ENCODE assay signal across 8 mouse cellular contexts in the genomic region with DNA sequence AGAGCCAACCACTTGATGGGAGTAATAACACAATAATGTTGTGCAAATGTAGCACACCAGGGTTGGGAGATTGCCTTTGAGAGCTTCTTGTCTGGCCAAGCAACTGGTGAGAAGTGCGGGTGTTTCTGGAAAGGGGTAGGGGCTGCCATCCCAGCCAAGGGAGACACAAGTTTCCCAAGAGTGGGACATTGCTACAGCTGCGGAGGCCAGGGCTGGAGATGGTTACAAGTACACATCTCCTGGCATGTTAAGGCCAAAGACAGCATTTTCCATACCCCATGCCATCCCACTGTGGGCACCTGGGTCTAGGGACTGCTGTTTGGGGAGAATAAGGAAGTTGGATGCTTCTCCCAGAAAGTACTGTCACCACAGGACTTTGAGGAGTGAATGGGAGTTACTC. TPM values are rescaled to one million over a fixed set of nuclear protein-coding genes. Genes with fewer than 3 reads are reported as not detected.
A peak's percentile ranks its signal among the peaks of the same experiment; 100 is the strongest.
DNase-seq lines count a peak whose midpoint lies in the region; ATAC-seq lines count a peak whose summit lies in the region.

No protein-coding gene starts in this region.

- no peaks in the 10 kb centered on the region for H3K9me3 ChIP-seq in heart, embryonic 10.5 days
- no peaks in the 10 kb centered on the region for H3K9me3 ChIP-seq in heart, embryonic 12.5 days (replicated peaks)
- H3K9me3 ChIP-seq in midbrain, embryonic 10.5 days (replicated peaks), result no peaks in the 10 kb centered on the region
- H3K9me3 ChIP-seq in midbrain, embryonic 13.5 days, result no peaks in the 10 kb centered on the region
- H3K9me3 ChIP-seq in intestine, embryonic 16.5 days (ENCODE audit: control insufficient read depth, low read length), result no peaks in the 10 kb centered on the region
- no peaks in the 10 kb centered on the region for H3K9me3 ChIP-seq in neural tube, embryonic 15.5 days (replicated peaks)

- intact Hi-C loops in left cerebral cortex, postnatal 25 days (cut with DNase I), result no loop called here

- H3K4me1 ChIP-seq in heart, embryonic 10.5 days, result peaks cover 71% of the 10 kb centered on the region
- peaks cover 66% of the 10 kb centered on the region for H3K4me1 ChIP-seq in heart, embryonic 12.5 days (replicated peaks)
- H3K4me1 ChIP-seq in midbrain, embryonic 10.5 days, result peaks cover 75% of the 10 kb centered on the region
- H3K4me1 ChIP-seq in midbrain, embryonic 13.5 days (replicated peaks), result peaks cover 67% of the 10 kb centered on the region
- peaks cover 42% of the 10 kb centered on the region for H3K4me1 ChIP-seq in intestine, embryonic 16.5 days (ENCODE audit: control insufficient read depth, insufficient read depth, low read length)
- H3K4me1 ChIP-seq in neural tube, embryonic 15.5 days, result peaks cover 68% of the 10 kb centered on the region

- no peak overlapping the region for H3K4me3 ChIP-seq in heart, embryonic 10.5 days
- no peak overlapping the region for H3K4me3 ChIP-seq in heart, embryonic 12.5 days
- peak overlapping the region; percentile 28; the same call in 1 of the 2 replicates for H3K4me3 ChIP-seq in midbrain, embryonic 10.5 days
- H3K4me3 ChIP-seq in midbrain, embryonic 13.5 days (replicated peaks), result no peak overlapping the region
- H3K4me3 ChIP-seq in intestine, embryonic 16.5 days (ENCODE audit: low read length), result no peak overlapping the region
- no peak overlapping the region for H3K4me3 ChIP-seq in neural tube, embryonic 15.5 days (replicated peaks)

- 94% methylated on average over 2 of the region's 2 CpGs for WGBS in heart, embryonic 10.5 days
- 93% methylated on average over 2 of the region's 2 CpGs for WGBS in heart, embryonic 12.5 days
- WGBS in midbrain, embryonic 10.5 days, result 94% methylated on average over 2 of the region's 2 CpGs
- 91% methylated on average over 2 of the region's 2 CpGs for WGBS in midbrain, embryonic 13.5 days
- WGBS in intestine, embryonic 16.5 days, result 95% methylated on average over 2 of the region's 2 CpGs
- 92% methylated on average over 2 of the region's 2 CpGs for WGBS in neural tube, embryonic 15.5 days

- ATAC-seq in heart, embryonic 12.5 days (ENCODE audit: insufficient number of reproducible peaks, low FRiP score), result no peak
- no peak for ATAC-seq in midbrain, embryonic 13.5 days
- ATAC-seq in intestine, embryonic 16.5 days, result no peak
- ATAC-seq in neural tube, embryonic 15.5 days (ENCODE audit: low FRiP score), result no peak

- H3K27me3 ChIP-seq in heart, embryonic 10.5 days (ENCODE audit: insufficient read depth, poor library complexity, severe bottlenecking), result no peaks in the 10 kb centered on the region
- no peaks in the 10 kb centered on the region for H3K27me3 ChIP-seq in heart, embryonic 12.5 days (replicated peaks)
- H3K27me3 ChIP-seq in midbrain, embryonic 10.5 days (ENCODE audit: low read depth, poor library complexity, severe bottlenecking), result no peaks in the 10 kb centered on the region
- no peaks in the 10 kb centered on the region for H3K27me3 ChIP-seq in midbrain, embryonic 13.5 days
- H3K27me3 ChIP-seq in intestine, embryonic 16.5 days (replicated peaks; ENCODE audit: control insufficient read depth, insufficient read depth, low read length), result no peaks in the 10 kb centered on the region
- no peaks in the 10 kb centered on the region for H3K27me3 ChIP-seq in neural tube, embryonic 15.5 days (replicated peaks)

- H3K36me3 ChIP-seq in heart, embryonic 10.5 days, result peaks cover 16% of the 10 kb centered on the region
- peaks cover 21% of the 10 kb centered on the region for H3K36me3 ChIP-seq in heart, embryonic 12.5 days
- H3K36me3 ChIP-seq in midbrain, embryonic 10.5 days, result peaks cover 20% of the 10 kb centered on the region
- peaks cover 16% of the 10 kb centered on the region for H3K36me3 ChIP-seq in midbrain, embryonic 13.5 days
- H3K36me3 ChIP-seq in intestine, embryonic 16.5 days (ENCODE audit: control insufficient read depth, insufficient read depth, low read length), result 0 out of 2 replicates have a peak, but pooled peaks cover 2% of the 10 kb centered on the region
- peaks cover 10% of the 10 kb centered on the region; the same call in 1 of the 2 replicates for H3K36me3 ChIP-seq in neural tube, embryonic 15.5 days

- 0 out of 2 replicates have a peak overlapping the region, but pooled peaks have one; percentile 94 for H3K27ac ChIP-seq in heart, embryonic 10.5 days
- H3K27ac ChIP-seq in heart, embryonic 12.5 days (ENCODE audit: poor library complexity, severe bottlenecking), result no peak overlapping the region
- H3K27ac ChIP-seq in midbrain, embryonic 10.5 days (replicated peaks), result no peak overlapping the region
- no peak overlapping the region for H3K27ac ChIP-seq in midbrain, embryonic 13.5 days
- no peak overlapping the region for H3K27ac ChIP-seq in intestine, embryonic 16.5 days (ENCODE audit: low read length)
- H3K27ac ChIP-seq in neural tube, embryonic 15.5 days (replicated peaks), result no peak overlapping the region

- DNase-seq in heart, embryonic 10.5 days (ENCODE audit: low spot score), result no peak
- no peak for DNase-seq in midbrain, embryonic 10.5 days (ENCODE audit: low spot score)
- no peak for DNase-seq in left cerebral cortex, adult 9 months (ENCODE audit: low spot score in 2 of 2)
- no peak for DNase-seq in left cerebral cortex, postnatal 25 days (ENCODE audit: low spot score in 2 of 2)

- H3K4me2 ChIP-seq in heart, embryonic 12.5 days, result no peak overlapping the region; the same call in 1 of the 2 replicates
- H3K4me2 ChIP-seq in midbrain, embryonic 13.5 days (replicated peaks), result no peak overlapping the region
- 0 out of 2 replicates have a peak overlapping the region, but pooled peaks have one; percentile 83 for H3K4me2 ChIP-seq in intestine, embryonic 16.5 days (ENCODE audit: low read depth, low read length)
- H3K4me2 ChIP-seq in neural tube, embryonic 15.5 days, result 0 out of 2 replicates have a peak overlapping the region, but pooled peaks have one; percentile 70

- H3K9ac ChIP-seq in heart, embryonic 12.5 days, result no peak overlapping the region
- H3K9ac ChIP-seq in midbrain, embryonic 13.5 days (replicated peaks), result no peak overlapping the region; the same call in 1 of the 2 replicates
- H3K9ac ChIP-seq in intestine, embryonic 16.5 days (ENCODE audit: low read depth, low read length), result peak overlapping the region; percentile 21; the same call in 1 of the 2 replicates
- no peak overlapping the region for H3K9ac ChIP-seq in neural tube, embryonic 15.5 days (replicated peaks)

RNA-seq across cellular contexts. Expression of a gene that starts 3.9 kb away (rescaled TPM):
- polyA plus RNA-seq in heart, embryonic 10.5 days (2016; fragmentation: Nextera tagmentation; extraction: Ambion mirVana), result 28.5 and 29.7 TPM in 2 replicates
- 23.3 and 27.0 TPM in 2 replicates for polyA plus RNA-seq in heart, embryonic 12.5 days (2016; fragmentation: Nextera tagmentation; extraction: Ambion mirVana)
- polyA plus RNA-seq in midbrain, embryonic 10.5 days (2016; fragmentation: Nextera tagmentation; extraction: Ambion mirVana), result 38.1 and 38.4 TPM in 2 replicates
- 32.3 and 38.5 TPM in 2 replicates for polyA plus RNA-seq in midbrain, embryonic 13.5 days (2015; fragmentation: Nextera tagmentation; extraction: Ambion mirVana)
- polyA plus RNA-seq in intestine, embryonic 16.5 days (2015; fragmentation: Nextera tagmentation; extraction: Ambion mirVana), result 26.6 and 30.6 TPM in 2 replicates
- polyA plus RNA-seq in neural tube, embryonic 15.5 days (2015; fragmentation: Nextera tagmentation; extraction: Ambion mirVana), result 29.2 and 29.6 TPM in 2 replicates
- total RNA-seq in left cerebral cortex, postnatal 25 days (2021), result 10 to 100 TPM; 26.4 to 27.3 TPM

RNA-seq across cellular contexts. Expression of a gene that starts 4.2 kb away (rescaled TPM):
- polyA plus RNA-seq in heart, embryonic 10.5 days (2016; fragmentation: Nextera tagmentation; extraction: Ambion mirVana), result 56.9 and 67.3 TPM in 2 replicates
- polyA plus RNA-seq in heart, embryonic 12.5 days (2016; fragmentation: Nextera tagmentation; extraction: Ambion mirVana), result 60.0 and 61.2 TPM in 2 replicates
- polyA plus RNA-seq in midbrain, embryonic 10.5 days (2016; fragmentation: Nextera tagmentation; extraction: Ambion mirVana), result 77.8 and 89.4 TPM in 2 replicates
- 109 and 110 TPM in 2 replicates for polyA plus RNA-seq in midbrain, embryonic 13.5 days (2015; fragmentation: Nextera tagmentation; extraction: Ambion mirVana)
- polyA plus RNA-seq in intestine, embryonic 16.5 days (2015; fragmentation: Nextera tagmentation; extraction: Ambion mirVana), result 73.6 and 77.9 TPM in 2 replicates
- 105 and 110 TPM in 2 replicates for polyA plus RNA-seq in neural tube, embryonic 15.5 days (2015; fragmentation: Nextera tagmentation; extraction: Ambion mirVana)
- 10 to 100 TPM; 61.6 to 72.9 TPM for total RNA-seq in left cerebral cortex, postnatal 25 days (2021)

RNA-seq across cellular contexts. Expression of a gene that starts 4.3 kb away (rescaled TPM):
- 102 and 103 TPM in 2 replicates for polyA plus RNA-seq in heart, embryonic 10.5 days (2016; fragmentation: Nextera tagmentation; extraction: Ambion mirVana)
- polyA plus RNA-seq in heart, embryonic 12.5 days (2016; fragmentation: Nextera tagmentation; extraction: Ambion mirVana), result 105 and 108 TPM in 2 replicates
- 89.5 and 98.1 TPM in 2 replicates for polyA plus RNA-seq in midbrain, embryonic 10.5 days (2016; fragmentation: Nextera tagmentation; extraction: Ambion mirVana)
- 78.9 and 88.2 TPM in 2 replicates for polyA plus RNA-seq in midbrain, embryonic 13.5 days (2015; fragmentation: Nextera tagmentation; extraction: Ambion mirVana)
- polyA plus RNA-seq in intestine, embryonic 16.5 days (2015; fragmentation: Nextera tagmentation; extraction: Ambion mirVana), result 105 and 107 TPM in 2 replicates
- 89.9 and 92.0 TPM in 2 replicates for polyA plus RNA-seq in neural tube, embryonic 15.5 days (2015; fragmentation: Nextera tagmentation; extraction: Ambion mirVana)
- 10 to 100 TPM; 78.5 to 79.1 TPM for total RNA-seq in left cerebral cortex, postnatal 25 days (2021)

RNA-seq across cellular contexts. Expression of a gene that starts 16.5 kb away (rescaled TPM):
- polyA plus RNA-seq in heart, embryonic 10.5 days (2016; fragmentation: Nextera tagmentation; extraction: Ambion mirVana), result 258 and 316 TPM in 2 replicates
- 308 and 321 TPM in 2 replicates for polyA plus RNA-seq in heart, embryonic 12.5 days (2016; fragmentation: Nextera tagmentation; extraction: Ambion mirVana)
- polyA plus RNA-seq in midbrain, embryonic 10.5 days (2016; fragmentation: Nextera tagmentation; extraction: Ambion mirVana), result 478 and 516 TPM in 2 replicates
- polyA plus RNA-seq in midbrain, embryonic 13.5 days (2015; fragmentation: Nextera tagmentation; extraction: Ambion mirVana), result 524 and 584 TPM in 2 replicates
- 71.8 and 159 TPM in 2 replicates for polyA plus RNA-seq in intestine, embryonic 16.5 days (2015; fragmentation: Nextera tagmentation; extraction: Ambion mirVana)
- 433 and 459 TPM in 2 replicates for polyA plus RNA-seq in neural tube, embryonic 15.5 days (2015; fragmentation: Nextera tagmentation; extraction: Ambion mirVana)
- 100 to 1,000 TPM; 286 to 287 TPM for total RNA-seq in left cerebral cortex, postnatal 25 days (2021)

RNA-seq across cellular contexts. Expression of a gene that starts 36.6 kb away (rescaled TPM):
- polyA plus RNA-seq in heart, embryonic 10.5 days (2016; fragmentation: Nextera tagmentation; extraction: Ambion mirVana), result 1.7 and 3.3 TPM in 2 replicates
- 2.6 and 2.7 TPM in 2 replicates for polyA plus RNA-seq in heart, embryonic 12.5 days (2016; fragmentation: Nextera tagmentation; extraction: Ambion mirVana)
- 4.6 and 4.7 TPM in 2 replicates for polyA plus RNA-seq in midbrain, embryonic 10.5 days (2016; fragmentation: Nextera tagmentation; extraction: Ambion mirVana)
- 3.8 and 5.4 TPM in 2 replicates for polyA plus RNA-seq in midbrain, embryonic 13.5 days (2015; fragmentation: Nextera tagmentation; extraction: Ambion mirVana)
- 4.9 and 5.5 TPM in 2 replicates for polyA plus RNA-seq in intestine, embryonic 16.5 days (2015; fragmentation: Nextera tagmentation; extraction: Ambion mirVana)
- 3.6 and 4.1 TPM in 2 replicates for polyA plus RNA-seq in neural tube, embryonic 15.5 days (2015; fragmentation: Nextera tagmentation; extraction: Ambion mirVana)
- total RNA-seq in left cerebral cortex, postnatal 25 days (2021), result 10 to 100 TPM; 23.3 to 25.5 TPM

Comparison
In these comparisons a context has a peak if more than half of its experiments do, and no peak if none do; other contexts are left out.
1. H3K4me2 ChIP-seq: peak in intestine, embryonic 16.5 days (single experiment) and neural tube, embryonic 15.5 days (single experiment); none in heart, embryonic 12.5 days (single experiment) and midbrain, embryonic 13.5 days (single experiment).